Mouse (Mus musculus) fat pad, adult 2 months (tissue): ENCODE results near the gene Gjb5.
A peak's percentile ranks its signal among the peaks of the same experiment; 100 is the strongest.

ENCODE experiments used
- DNase-seq: peaks from one replicate; pipeline ENCODE4 v3.0.0-alpha.2; 2011; ENCODE audit warnings: low read depth, low spot score; ENCODE audit errors: extremely low read depth

Gene Gjb5

DNA sequence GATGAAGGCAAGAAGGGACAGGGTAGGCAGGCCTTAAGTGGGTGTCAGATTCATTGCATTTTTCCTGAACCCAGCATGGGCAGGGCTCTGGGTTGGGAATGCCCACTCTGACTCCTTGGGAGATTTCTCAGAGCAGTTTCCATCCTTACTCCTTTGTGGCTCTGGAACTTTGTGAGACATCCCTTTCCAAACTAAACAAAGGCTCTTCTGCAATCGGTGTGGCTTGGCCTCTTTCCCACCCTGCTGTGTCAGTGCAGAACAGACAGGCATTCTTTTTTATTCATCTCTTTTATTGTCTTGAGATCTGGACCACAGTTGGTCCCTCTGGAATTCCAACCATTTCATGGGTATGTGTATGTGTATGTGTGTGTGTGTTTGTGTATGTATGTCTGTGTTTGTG lies 5.4 kb downstream of the Gjb5 start:
- DNase-seq: no peak

DNA sequence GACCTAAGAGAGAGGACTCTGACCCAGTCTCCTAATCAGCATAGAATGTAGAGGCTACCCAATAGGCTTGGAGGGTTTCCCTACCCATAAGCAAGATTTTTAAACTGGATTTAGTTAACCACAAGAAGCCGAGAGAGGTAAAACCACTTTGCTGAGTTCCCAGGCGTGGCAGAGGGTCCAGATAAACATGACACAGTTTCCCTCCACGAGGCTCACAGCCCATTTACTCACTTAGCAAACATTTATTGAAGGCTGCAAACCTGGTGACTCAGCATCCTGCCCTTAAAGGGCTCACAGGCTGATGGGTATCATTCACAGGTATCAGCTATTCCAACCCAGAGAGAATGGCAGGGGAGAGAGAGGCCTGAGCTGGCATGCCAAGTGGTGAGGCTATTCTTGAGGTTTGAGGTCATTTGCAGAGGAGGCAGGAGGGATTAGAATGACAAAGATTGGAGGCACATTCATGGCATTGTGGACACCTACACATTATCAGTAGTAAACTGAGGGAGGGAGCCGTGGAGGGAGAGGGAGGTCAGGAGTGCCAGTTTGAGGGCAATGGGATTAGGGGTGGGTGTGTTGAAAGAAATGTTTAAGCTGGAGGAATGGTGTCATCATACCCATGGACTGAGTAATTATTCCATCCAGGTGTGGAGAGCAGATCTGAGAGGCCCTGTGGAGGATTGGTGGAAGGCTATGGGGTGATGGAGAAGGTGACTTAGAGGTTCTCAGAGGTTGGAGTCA lies 8.3 kb downstream of the Gjb5 start:
- peak; percentile 91 for DNase-seq

DNA sequence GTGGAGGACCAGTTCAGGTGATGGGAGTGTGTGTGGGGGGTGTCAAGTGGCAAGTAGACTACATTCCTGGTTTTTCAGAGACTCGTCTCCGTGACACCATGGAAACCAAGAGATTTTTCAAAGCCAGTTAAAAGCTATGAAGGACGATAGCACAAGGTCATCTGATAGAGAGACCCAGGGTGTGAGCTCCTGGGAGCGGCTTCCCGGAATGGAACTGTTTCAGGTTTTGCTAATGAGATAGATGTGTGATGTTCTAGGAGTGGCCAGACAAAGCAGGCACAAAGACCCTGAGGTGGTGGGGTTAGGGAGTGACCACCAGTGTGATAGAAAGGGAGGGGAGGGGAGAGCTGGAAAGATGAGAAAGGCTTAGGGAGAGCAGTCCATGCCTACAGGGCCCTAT lies 13.0 kb downstream of the Gjb5 start:
- no peak for DNase-seq

DNA sequence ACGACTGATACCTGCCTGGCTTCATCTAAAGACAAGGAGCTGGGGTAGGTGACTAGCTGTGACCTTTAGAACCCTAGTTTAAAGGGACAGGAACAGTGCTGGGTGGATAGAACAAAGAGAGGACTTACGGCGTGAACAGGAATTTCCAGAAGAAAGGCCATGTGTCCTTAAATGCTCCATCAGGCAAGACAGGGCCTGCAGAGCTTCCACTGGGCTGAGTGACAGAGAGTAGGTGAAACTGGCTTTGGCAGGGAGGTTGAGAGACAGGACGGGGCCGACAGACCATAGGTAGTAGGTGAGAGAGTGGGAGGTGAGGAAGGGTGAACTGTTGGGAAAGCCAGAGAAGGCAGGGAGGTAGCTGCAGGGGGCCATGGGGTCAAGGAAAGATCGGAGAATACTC lies 16.6 kb downstream of the Gjb5 start:
- DNase-seq: peak; percentile 98

DNA sequence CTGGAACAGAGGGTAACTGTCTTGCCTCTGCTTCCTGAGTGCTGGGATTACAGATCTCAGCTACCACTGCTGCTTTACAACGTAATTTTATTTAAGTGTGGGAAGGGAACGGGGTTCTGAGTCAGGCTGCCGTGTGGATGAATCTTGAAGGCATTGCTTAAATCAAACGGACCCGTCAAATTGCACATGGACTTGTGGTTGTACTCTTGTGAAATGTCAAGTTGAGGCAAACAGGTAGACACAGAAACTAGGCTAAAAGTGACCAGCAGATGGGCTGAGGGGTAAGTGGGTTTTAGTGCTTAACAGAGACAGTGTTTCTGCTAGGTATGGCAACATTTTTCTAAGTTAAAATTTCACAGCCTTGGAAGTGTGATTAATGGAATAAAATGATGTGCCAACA lies 20.3 kb downstream of the Gjb5 start:
- no peak for DNase-seq

DNA sequence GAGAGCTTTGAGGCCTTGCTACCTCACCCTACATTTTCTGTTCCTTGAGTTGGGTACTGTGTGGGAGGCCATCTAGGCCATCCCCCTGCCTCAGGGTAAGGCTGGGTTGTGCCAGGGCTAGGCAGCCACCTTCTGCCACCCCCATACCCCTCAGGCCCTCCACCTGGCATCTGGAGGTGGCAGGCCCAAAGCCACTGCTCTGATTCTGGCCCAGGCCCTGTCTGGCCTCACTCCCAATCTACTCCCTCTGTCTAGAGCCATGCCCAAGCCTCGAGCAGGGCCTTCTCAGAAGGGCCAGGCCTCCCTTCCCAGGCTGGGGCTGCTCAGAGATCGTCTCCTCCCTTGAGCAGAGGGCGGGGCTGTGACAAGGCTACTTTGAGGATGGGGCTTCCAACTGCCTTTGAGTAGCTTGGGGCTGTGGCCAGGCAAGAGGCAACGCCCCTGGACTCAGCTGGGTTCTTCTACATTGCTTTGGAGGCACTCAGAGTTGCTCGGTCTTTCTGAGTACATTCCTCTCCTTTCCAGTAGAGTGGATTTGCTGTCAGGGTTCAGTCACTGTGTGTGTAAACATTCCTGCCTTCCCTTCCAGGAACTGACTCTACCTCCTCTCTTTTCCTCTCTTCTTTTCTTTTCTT lies 23.0 kb downstream of the Gjb5 start:
- peak; percentile 96 for DNase-seq

DNA sequence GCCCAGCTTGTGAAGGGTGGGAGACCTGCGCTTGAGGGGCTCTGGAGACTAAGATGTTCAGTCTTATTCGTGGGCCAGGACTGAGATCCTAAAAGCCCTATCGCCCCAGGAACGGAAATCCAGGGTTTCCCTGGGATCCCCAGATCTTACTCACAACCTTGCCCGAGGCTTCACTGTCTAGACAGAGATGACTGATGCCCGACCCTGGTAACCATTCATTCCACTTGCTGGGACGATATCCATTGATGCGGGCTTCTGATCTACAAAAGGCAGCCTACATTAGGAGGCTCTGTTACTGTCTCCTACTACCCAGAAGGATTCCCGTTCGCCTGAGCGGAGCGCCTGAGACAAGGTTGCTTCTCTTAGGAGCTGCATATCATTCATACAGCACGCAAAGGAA lies 26.8 kb downstream of the Gjb5 start:
- DNase-seq: no peak

DNA sequence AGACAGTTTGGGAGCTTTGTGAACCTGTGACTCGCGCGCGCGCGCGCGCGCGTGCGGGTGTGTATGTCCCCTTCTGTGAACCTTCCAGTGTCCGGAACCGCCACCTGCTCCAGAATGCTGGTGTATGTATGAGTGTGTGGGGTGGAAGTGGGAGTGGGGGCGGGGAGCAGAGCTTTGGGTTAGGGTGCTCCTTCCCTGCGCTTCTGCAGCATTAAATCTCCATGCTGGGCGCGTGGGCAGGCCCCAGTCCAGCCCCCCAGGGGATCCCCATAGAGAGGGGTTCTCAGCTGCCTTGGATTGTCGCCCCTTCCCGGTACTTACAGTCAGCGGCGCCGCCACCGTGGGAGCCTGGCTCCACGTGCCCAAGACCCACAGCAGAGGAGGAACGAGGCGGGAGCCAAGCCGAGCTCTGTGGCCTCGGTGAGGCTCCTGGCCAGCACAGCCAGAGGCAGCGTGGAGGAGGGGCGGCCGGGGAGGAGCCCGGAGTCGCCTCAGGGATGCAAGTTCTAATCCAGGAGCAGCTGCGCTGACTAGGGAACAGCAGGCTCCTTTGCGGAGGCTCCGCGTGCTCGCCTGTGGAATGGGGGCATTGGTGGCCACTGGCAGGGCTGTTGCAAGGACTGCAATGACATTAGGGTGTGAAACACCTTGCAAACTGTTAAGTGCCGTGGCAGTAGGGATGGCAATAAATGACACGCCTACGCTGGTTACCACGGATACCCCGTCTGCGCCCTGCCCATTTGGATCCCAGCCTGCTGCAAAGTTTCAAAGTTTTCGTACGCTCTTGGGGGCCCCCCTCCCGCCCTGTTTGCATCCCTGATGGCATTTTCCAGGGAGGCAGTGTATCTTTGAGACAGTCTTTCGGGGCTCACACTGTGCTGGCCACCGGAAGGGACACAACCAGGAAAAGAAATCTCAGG lies 27.5 kb downstream of the Gjb5 start, which contains the start of gene Gjb3:
Gene Gjb3 (minus strand): TSS at position 664 of the 920 bp plus-strand sequence.
- DNase-seq: no peak

DNA sequence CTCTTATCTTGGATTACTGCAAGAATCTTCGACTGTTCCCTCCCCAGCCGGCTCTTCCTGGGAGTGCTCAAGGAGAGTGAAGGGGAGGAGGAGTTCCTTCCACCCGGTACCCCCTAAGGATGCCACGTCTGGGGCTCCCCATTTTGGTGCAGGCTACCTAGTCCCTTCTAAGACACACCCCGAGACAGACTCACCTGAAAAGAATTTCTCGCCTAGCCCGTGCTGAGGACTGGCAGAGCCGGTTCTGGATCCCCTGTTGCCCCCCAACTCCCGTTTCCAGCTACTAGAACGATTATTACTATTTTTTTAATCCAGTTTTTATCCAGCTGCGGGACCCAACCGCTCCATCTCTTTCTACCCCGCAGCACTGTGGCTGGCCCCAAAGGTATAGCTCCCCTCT lies 28.2 kb downstream of the Gjb5 start:
- no peak for DNase-seq

DNA sequence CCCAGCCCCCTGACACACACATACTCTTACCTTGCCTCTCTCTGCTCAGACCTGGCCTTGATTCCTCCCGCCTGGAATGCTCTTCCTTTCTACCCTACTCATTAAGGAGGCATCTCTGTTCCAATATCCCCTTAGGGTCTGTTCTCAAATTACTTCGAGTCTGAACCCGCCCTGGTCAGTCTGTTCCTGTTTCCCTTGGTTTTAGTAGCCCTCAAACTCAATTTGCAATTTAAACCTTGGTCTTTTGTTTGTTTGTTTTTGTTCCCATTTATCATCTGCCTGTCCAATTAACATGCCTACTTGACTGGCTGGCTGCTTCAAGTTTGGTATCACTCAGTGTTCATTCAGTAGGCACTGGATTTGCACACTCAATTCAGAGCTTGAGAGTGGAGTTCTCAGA lies 28.9 kb downstream of the Gjb5 start:
- no peak for DNase-seq

DNA sequence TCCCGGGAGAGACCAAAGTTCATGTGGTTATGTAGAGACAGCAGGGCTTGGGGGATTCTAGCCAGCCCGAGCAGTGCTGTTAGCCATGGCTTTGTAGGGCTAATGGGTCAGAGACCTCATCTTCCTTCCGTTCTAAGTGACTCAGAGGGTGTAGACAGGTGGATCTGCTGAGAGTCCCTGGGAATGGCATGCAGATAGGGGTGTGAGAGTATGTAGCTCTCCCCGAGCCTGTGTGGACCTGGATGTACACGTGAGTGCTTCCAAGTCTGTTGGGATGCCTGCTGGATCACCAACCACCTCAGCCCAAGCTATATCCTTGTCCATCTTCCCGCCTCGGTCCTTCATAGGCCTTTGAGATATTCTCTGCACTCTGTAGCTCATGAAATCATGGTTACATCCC lies 29.6 kb downstream of the Gjb5 start:
- no peak for DNase-seq

DNA sequence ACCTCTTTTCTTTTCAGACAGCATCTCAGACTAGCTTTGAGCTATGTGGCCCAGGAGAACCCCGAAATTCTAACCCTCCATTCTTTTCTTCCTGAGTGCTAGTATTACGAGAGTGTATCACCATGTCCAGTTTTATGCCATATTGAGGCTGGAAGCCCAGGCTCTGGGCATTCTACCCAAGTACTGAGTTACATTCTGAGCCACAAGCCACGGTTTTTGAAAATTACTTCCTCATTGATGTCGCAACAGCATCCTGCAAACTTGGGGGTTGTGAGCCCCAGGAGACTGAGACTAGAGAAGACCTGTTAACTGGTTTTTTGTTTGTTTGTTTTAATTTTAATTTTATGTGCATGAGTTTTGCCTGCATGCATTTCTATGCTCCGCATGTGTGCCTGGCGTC lies 30.2 kb downstream of the Gjb5 start:
- DNase-seq: no peak

DNA sequence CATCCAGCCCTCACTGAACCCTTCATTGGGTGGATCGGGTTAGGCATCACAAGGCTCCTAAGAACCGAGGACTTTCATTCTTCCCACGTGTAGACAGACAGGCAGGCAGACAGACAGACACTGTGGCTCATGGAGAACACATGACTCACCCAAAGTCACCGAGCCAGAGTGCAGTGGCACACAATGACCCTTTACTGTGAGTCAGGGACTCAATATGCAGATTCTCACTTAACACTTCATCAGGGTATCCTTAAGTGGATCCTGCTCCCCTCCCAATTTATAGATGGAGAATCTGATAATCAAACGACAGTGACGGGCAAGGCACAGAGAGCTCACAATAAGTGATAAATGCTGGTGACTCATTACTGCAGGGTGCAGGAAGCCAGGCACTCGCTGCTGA lies 30.7 kb downstream of the Gjb5 start:
- no peak for DNase-seq

DNA sequence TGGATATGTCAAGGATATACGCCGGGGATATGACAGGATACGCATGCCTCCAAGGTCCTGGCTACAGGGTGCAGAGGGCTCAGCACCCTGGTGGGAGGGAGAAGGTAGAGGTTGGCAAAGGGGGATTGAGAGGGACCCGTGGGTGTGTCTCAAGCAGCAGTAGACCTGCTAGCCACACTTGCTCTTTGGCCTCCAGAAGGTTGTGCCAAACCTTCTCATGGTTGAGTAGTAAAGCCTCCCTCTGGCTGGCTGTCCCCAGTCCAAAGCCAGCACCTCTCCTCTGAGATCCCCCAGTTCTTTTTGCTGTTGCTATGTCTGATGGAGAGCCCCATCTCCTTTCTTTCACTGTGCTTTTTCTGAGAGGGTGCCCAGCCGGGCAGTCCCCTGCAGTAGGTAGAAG lies 32.7 kb downstream of the Gjb5 start:
- no peak for DNase-seq

DNA sequence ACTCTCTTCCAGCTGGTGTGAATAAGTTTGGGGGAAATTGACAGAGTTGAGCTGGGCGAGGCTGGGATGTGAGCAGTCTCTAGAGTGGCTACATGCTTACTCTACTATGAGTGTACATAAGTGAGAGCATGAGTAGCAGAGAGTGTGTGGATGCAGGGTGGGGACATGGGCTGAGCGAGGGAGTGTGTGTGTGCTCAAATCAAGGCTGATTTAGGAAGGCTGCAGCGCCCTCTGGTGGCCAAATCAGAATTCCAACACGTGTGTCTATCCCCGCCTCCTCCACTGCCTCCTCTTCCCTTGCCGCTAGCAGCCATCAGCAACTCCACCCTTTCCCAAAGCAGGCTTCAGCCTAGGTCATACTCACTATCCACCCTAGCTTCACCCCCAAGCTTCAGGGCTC lies 33.2 kb downstream of the Gjb5 start:
- DNase-seq: no peak

DNA sequence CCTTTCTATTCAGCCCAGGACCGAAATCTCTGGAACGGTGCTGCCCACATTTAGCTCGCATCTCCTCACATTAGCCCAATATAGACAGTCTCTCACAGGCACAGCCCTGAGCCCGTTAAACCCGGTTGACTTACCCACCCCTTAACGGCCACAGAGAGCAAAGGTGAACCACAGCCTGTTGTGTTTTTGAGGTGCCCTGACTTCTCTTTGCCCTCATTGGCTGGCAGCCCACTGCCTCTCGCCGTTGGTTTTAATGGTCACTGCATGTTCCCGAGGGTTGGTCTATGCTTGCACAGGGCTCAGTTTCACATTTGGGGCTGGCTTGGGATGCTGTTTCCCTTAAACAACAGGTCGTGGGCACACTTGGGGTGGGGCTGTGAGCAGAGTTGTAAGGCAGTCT lies 33.7 kb downstream of the Gjb5 start:
- no peak for DNase-seq

DNA sequence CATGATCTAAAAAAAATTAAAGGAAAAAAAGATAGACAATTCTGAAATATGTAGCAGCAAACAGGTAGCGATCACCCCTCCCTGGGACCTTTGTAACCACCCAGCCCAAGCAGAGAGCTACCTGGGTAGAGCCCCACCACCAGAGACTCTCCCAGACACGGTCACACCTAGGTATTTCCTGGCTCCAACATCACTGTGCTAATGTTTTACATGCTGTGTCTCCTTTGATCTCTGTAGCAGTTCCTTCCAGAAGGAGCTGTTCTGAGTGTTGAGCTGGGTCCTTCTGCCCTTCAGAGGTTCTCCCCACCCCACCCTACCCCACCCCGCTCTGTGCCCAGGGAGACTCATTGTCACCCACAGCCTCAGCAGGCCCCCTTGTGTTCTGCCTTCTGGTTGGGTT lies 34.3 kb downstream of the Gjb5 start:
- DNase-seq: no peak

DNA sequence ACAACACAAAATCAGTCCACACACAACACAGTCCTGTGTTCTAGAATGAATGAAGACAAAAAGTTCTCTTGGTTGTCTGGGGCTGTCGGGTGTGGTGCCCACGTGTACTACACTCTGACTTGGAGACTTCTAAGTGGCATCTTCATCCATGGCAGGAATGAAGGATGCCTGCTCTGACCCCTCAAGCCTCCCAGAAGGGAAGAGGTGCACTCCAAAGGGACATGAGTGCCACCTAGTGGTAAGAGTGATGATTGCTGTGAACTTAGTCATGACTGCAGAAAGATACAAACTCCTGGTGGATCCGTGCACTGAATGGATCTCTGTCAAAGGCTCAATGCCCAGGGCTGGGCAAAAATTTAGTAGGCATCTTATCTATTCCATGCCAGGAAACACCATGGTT lies 38.4 kb downstream of the Gjb5 start:
- DNase-seq: no peak

DNA sequence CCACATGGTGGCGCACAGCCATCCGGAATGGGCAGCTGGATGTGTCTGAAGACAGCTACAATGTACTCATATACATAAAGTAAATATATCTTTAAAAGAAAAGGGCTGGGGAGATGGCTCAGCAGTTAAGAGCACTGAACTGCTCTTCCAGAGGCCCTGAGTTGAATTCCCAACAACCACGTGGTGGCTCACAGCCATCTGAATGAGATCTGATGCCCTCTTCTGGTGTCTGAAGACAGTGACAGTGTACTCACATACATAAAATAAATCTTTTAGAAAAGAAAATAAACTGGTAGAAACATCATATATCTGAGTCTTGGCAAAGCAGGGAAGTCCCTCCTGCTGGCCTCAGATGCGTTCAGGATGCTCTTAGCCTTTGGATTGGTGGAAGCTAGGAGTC lies 40.8 kb downstream of the Gjb5 start:
- DNase-seq: no peak

DNA sequence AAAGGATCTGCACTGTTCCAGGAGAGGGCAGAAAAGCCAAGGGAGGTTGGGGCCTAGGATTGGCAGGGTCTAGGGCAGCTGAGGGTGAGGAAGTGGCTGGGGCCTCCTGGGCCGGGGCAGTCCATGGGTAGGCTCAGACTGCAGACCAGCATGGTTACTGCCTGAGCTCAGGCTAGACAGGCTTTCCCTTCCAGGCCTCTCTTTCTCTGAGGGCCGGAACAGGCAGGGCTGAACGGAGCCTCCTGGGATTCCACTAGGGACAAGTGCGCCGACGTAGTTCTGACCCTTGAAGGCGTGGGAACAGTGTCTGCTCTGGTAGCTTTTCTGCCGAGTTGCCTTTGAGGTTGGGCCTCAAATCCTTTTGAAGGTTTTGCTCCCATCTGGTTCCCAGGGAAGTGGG lies 42.2 kb downstream of the Gjb5 start:
- no peak for DNase-seq

DNA sequence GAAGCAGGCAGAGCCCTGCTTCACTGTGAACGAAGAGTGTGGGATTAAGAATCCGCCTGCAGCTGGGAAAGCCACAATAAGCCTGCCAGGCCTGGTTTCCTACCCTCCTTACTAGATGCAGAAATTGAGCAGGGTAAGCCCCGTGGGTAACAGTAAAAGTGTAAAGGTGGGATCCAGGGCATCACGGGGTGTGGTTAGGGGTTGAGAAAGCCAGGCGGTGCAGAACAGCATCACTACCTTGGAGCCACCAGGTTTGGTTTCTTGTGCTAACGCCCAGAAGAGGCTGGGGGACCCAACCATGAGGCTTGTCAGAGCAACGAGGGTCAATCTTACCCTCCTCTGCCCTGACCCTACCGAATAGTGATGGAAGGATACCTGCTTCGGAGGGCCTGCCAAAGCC lies 43.4 kb downstream of the Gjb5 start:
- no peak for DNase-seq

DNA sequence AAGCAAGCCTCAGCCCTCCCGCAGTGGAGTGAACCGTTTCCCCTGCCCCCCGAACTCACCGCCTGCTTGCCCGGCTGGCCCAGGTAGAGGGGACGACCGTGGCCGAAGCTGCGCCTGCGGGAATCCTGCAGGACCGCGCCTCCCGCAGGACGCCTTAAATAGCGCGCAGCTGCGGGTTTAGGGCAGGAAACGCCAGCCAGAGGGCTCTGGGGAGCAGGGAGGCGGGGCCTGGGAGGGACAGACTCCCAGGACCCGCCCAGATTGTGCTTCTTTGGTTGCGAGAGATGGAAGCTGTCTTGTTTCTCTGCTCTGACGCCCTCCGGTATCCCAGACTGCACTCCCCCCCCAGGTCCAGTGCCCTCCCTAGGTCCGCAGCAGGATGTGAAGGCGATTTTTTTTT lies 44.1 kb downstream of the Gjb5 start, which contains the start of gene Gja4:
Gene Gja4 (minus strand): TSS at position 179 of the 400 bp plus-strand sequence.
- no peak for DNase-seq
